Mouse (Mus musculus): ENCODE measurements around the gene Ddr1. TPM values are rescaled to one million over a fixed set of nuclear protein-coding genes. Genes with fewer than 3 reads are reported as not detected.
A peak's percentile ranks its signal among the peaks of the same experiment; 100 is the strongest.

Gene Ddr1
- total and polyA plus RNA-seq, 2 experiments: 0.55 to 1.5 TPM

DNA sequence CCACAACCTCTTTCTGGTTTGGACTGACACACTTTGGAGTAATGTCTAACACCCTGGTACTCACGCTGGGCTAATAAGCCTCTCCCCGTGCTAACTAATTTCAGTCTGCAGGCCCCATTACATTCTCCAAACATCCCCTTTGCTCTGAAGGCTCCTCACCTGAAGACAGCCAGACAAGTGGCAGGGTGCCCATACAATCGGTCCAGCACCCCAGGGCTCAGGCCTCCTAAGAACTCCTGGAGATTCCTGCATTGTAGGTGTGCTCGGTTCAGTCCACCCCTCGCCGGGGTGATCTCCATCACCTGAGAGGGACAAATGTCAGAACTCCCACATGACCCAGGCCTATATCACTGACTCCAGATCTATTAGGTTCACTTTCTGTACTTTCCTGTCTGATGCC, 31.9 kb downstream of the Ddr1 start:
- DNase-seq (ENCODE audit: extremely low read depth, low read depth, low spot score): no peak
- H3K36me3 ChIP-seq (ENCODE audit: control insufficient read depth, insufficient read depth, low read length): no peaks in the 10 kb centered on the region
- WGBS: 90% methylated on average over 6 of the region's 6 CpGs

DNA sequence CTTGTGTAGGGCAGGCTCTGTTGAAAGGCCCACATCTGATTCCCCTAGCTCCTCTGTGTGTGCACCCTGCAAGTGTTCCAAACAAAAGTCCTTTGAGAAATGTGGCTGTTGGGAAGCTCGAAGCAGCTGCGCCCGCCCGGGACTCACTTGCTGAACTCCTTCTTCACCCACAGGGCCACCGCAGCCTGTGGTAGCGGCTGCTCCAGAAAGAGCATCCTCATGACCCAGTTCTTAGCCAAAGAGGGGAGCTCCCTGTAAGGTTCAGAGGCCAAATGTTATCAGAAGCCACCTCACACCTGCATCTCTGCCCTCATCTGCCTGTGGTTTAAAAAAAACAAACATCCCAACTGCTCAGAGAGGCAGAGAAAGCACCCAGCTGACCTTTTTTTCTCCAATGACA, 32.6 kb downstream of the Ddr1 start:
- no peak for DNase-seq (ENCODE audit: extremely low read depth, low read depth, low spot score)
- H3K4me3 ChIP-seq (ENCODE audit: insufficient read depth, low read depth, low read length): no peak overlapping the region
- 93% methylated on average over 6 of the region's 6 CpGs for WGBS
- peaks cover 7% of the 10 kb centered on the region; the same call in 1 of the 2 replicates for H3K4me1 ChIP-seq (ENCODE audit: control insufficient read depth, insufficient read depth, low read length)
- H3K79me2 ChIP-seq (ENCODE audit: control insufficient read depth, insufficient read depth, low read length): no peaks in the 10 kb centered on the region
- H3K27me3 ChIP-seq (ENCODE audit: control insufficient read depth, insufficient read depth, low read length): no peaks in the 10 kb centered on the region
- H3K27ac ChIP-seq (replicated peaks; ENCODE audit: insufficient read depth, low read depth, low read length): no peak overlapping the region
- TF ChIP-seq POLR2A (IDR thresholded peaks at IDR 0.05; ENCODE audit: extremely low read depth, insufficient read depth, low read length): no peak
- TF ChIP-seq CTCF (IDR thresholded peaks at IDR 0.05; ENCODE audit: low read depth, low read length): no peak
- H3K36me3 ChIP-seq (ENCODE audit: control insufficient read depth, insufficient read depth, low read length): no peaks in the 10 kb centered on the region
- no peak overlapping the region for H3K9ac ChIP-seq (ENCODE audit: low read depth, low read length)

More for the DNA sequence above, 31.9 kb downstream of the Ddr1 start:
- no peaks in the 10 kb centered on the region for H3K79me2 ChIP-seq (ENCODE audit: control insufficient read depth, insufficient read depth, low read length)
- H3K4me3 ChIP-seq (ENCODE audit: insufficient read depth, low read depth, low read length): no peak overlapping the region
- peaks cover 7% of the 10 kb centered on the region; the same call in 1 of the 2 replicates for H3K4me1 ChIP-seq (ENCODE audit: control insufficient read depth, insufficient read depth, low read length)
- no peak for TF ChIP-seq POLR2A (IDR thresholded peaks at IDR 0.05; ENCODE audit: extremely low read depth, insufficient read depth, low read length)
- H3K9ac ChIP-seq (ENCODE audit: low read depth, low read length): no peak overlapping the region
- no peak overlapping the region for H3K27ac ChIP-seq (replicated peaks; ENCODE audit: insufficient read depth, low read depth, low read length)
- H3K27me3 ChIP-seq (ENCODE audit: control insufficient read depth, insufficient read depth, low read length): no peaks in the 10 kb centered on the region

DNA sequence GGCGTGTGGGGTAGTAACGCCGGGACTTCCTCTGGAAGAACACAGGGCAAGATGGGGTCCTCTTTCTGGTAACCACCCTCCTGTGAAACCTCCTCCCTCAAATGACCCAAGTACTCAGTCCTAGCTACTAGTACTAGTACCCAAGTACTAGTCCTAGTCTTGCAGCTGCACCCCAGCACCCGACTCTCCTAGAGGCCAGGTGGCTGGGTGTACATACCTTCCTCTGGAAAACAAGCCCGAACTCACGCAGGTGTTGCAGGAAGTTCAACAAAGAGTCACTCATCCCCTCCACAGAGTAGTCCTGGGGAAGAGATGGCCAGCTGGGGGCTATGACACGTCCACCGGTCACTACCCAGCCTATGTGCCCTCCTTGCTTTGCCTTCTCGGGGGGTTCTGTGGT, 34.7 kb downstream of the Ddr1 start:
- H3K79me2 ChIP-seq (ENCODE audit: control insufficient read depth, insufficient read depth, low read length): no peaks in the 10 kb centered on the region
- no peak overlapping the region for H3K9ac ChIP-seq (ENCODE audit: low read depth, low read length)
- DNase-seq (ENCODE audit: extremely low read depth, low read depth, low spot score): no peak
- H3K27me3 ChIP-seq (ENCODE audit: control insufficient read depth, insufficient read depth, low read length): no peaks in the 10 kb centered on the region
- WGBS: 97% methylated on average over 9 of the region's 9 CpGs
- H3K4me3 ChIP-seq (ENCODE audit: insufficient read depth, low read depth, low read length): no peak overlapping the region
- no peak overlapping the region for H3K27ac ChIP-seq (replicated peaks; ENCODE audit: insufficient read depth, low read depth, low read length)
- no peaks in the 10 kb centered on the region for H3K36me3 ChIP-seq (ENCODE audit: control insufficient read depth, insufficient read depth, low read length)
- TF ChIP-seq CTCF (IDR thresholded peaks at IDR 0.05; ENCODE audit: low read depth, low read length) (no peak), POLR2A (IDR thresholded peaks at IDR 0.05; ENCODE audit: extremely low read depth, insufficient read depth, low read length) (no peak)
- H3K4me1 ChIP-seq (ENCODE audit: control insufficient read depth, insufficient read depth, low read length): peaks cover 9% of the 10 kb centered on the region; the same call in 1 of the 2 replicates

DNA sequence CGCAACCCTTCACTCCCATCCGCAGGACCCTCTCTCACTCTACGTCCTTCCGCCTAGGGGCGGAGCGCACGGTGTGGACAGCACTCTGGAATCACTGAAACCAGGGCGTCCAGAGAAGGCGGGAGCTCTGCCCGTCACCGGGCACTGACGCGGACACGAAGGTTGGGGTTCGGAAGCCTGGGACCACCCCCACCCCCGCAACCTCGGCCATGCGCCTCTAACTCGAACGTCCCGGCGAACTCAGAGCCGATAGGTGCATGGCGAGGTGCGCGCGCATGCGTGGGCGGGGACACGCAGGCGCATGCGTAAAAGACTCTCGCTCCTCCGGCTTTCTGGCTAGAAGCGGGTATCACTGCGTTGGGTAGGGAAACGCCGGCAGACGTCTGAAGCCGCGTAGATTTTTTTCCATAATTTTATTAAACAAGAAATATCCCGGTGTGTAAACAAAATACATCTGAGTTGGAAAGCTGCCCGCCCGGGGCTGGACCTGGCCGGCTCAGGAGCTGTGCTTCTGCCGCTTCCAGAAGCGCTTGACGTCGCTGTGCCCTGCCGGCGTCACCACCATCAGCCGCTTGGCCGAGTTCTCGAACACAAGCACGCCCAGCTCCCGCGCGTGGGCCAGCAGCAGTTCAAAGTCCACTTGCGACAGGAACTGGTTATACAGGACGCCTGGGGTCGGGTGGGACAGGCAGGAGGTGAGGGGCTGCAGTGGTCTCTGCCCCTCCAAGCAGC, 36.9 kb downstream of the Ddr1 start, which contains the start of gene Vars2:
Gene Vars2, minus strand, starts transcription at position 259 of the 732 bp plus-strand sequence.
- TF ChIP-seq POLR2A (IDR thresholded peaks at IDR 0.05; ENCODE audit: extremely low read depth, insufficient read depth, low read length) (peak; percentile 84), CTCF (IDR thresholded peaks at IDR 0.05; ENCODE audit: low read depth, low read length) (no peak; the same call in 1 of the 2 replicates)
- H3K9ac ChIP-seq (ENCODE audit: low read depth, low read length): peak within 1 kb of the TSS; percentile 79
- H3K27me3 ChIP-seq (ENCODE audit: control insufficient read depth, insufficient read depth, low read length): no peaks in the 10 kb centered on the region
- H3K36me3 ChIP-seq (ENCODE audit: control insufficient read depth, insufficient read depth, low read length): no peaks in the 10 kb centered on the region; the same call in 1 of the 2 replicates
- under 1% methylated on average over 61 of the region's 61 CpGs for WGBS
- H3K4me3 ChIP-seq (ENCODE audit: insufficient read depth, low read depth, low read length): peak within 1 kb of the TSS; percentile 66
- no peaks in the 10 kb centered on the region for H3K79me2 ChIP-seq (ENCODE audit: control insufficient read depth, insufficient read depth, low read length)
- peak; percentile 80 for DNase-seq (ENCODE audit: extremely low read depth, low read depth, low spot score)
- H3K4me1 ChIP-seq (ENCODE audit: control insufficient read depth, insufficient read depth, low read length): 0 out of 2 replicates have a peak, but pooled peaks cover 2% of the 10 kb centered on the region
- peak within 1 kb of the TSS; percentile 42 for H3K27ac ChIP-seq (replicated peaks; ENCODE audit: insufficient read depth, low read depth, low read length)

DNA sequence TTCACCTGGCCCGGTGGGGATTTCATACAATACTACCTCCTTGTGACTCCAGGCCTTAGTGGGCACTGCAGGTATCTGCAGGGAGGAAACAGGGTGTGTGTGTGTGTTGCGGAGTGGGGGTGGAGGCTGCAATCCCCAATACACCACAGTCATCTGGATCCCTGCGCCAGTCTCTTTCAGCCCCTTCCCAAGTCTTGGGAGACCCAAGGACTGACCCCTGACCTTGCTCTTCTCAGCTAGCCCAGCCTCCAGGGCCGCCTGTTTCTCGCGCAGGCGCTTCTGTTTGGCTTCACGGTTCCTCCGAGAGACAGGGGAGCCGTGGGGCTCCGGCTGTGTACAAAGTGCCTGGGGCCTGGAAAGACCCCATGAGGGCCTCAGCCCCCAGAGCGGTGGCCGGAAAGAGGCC, 37.6 kb downstream of the Ddr1 start:
- Histone ChIP-seq H3K9ac (ENCODE audit: low read depth, low read length) (peak overlapping the region; percentile 79), H3K36me3 (ENCODE audit: control insufficient read depth, insufficient read depth, low read length) (no peaks in the 10 kb centered on the region; the same call in 1 of the 2 replicates), H3K4me3 (ENCODE audit: insufficient read depth, low read depth, low read length) (peak overlapping the region; percentile 66), H3K79me2 (ENCODE audit: control insufficient read depth, insufficient read depth, low read length) (no peaks in the 10 kb centered on the region), H3K27ac (replicated peaks; ENCODE audit: insufficient read depth, low read depth, low read length) (peak overlapping the region; percentile 16; the same call in 1 of the 2 replicates), H3K4me1 (ENCODE audit: control insufficient read depth, insufficient read depth, low read length) (0 out of 2 replicates have a peak, but pooled peaks cover 2% of the 10 kb centered on the region), H3K27me3 (ENCODE audit: control insufficient read depth, insufficient read depth, low read length) (no peaks in the 10 kb centered on the region)
- TF ChIP-seq POLR2A (IDR thresholded peaks at IDR 0.05; ENCODE audit: extremely low read depth, insufficient read depth, low read length): no peak
- no peak for TF ChIP-seq CTCF (IDR thresholded peaks at IDR 0.05; ENCODE audit: low read depth, low read length)
- WGBS: 7% methylated on average over 13 of the region's 13 CpGs
- DNase-seq (ENCODE audit: extremely low read depth, low read depth, low spot score): peak; percentile 2
